Mouse (Mus musculus): ENCODE data around the gene Sec22b.

DNA sequence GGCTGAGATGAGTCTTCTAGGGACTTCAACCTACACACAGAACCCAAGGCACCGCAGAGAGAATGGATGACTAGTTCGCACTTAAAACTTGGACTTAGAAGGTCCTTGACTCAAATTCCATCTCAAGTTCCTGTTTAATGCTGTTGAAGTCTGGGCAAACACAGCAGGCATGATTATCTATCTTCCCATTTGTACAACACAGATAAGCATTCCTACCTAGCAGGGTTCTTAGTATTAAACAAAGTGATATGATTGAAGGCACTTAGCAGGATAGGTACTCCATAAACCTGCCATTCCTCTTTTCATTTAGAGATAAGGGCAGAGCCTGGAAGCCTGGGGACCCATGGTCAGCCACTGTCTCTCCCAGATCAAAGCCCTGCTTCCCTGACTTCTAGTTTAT is 67.2 kb downstream of the Sec22b start:
- TF ChIP-seq POLR2A (IDR thresholded peaks at IDR 0.05; ENCODE audit: control insufficient read depth, low read depth, low read length) (no peak), CTCF (IDR thresholded peaks at IDR 0.05; ENCODE audit: control insufficient read depth, insufficient read depth, insufficient replicate concordance, low read depth, low read length) (no peak)
